Mouse (Mus musculus) lung, adult 2 months (tissue): ENCODE data around the gene Sphk2.

Experiments
- CTCF ChIP-seq: fragments of 200-500 bp; IDR thresholded peaks from 2 replicates; pipeline ENCODE4 v1.5.1; 2011; ENCODE audit warnings: mild to moderate bottlenecking, low read length, control low read depth; ENCODE audit not compliant: insufficient read depth
- POLR2A ChIP-seq: fragments of 200-500 bp; IDR thresholded peaks from 2 replicates; pipeline ENCODE4 v1.6.1; 2011; ENCODE audit warnings: low read depth, mild to moderate bottlenecking, control low read depth, low read length, borderline replicate concordance; ENCODE audit errors: extremely low read depth

- TF ChIP-seq POLR2A (no peak), CTCF (no peak)
Measured at GRCm38 (mm10) chr7:45686841-45687240, 31.0 kb downstream of the Sphk2 start.
